Mouse (Mus musculus) forebrain, embryonic 11.5 days (tissue): ENCODE results near the gene Borcs7. TPM values are rescaled to one million over a fixed set of nuclear protein-coding genes. Genes with fewer than 3 reads are reported as not detected.

Experiments
- ATAC-seq: fragments of 200-750 bp; cut with Nextera tagmentation; replicated peaks from 2 replicates; pipeline ENCODE4 v1.8.0; 2017; ENCODE audit warnings: moderate TSS enrichment; ENCODE audit not compliant: low FRiP score
- DNase-seq: peaks from one replicate; pipeline ENCODE4 v3.0.0-alpha.2; 2017; ENCODE audit warnings: low spot score
- H3K27ac ChIP-seq: fragments of 300-500 bp; sonication (generic); 2 replicates; pipeline ENCODE4 v1.5.1; 2014; ENCODE audit warnings: low read depth, low read length
- H3K27me3 ChIP-seq: fragments of 300-500 bp; sonication (generic); 2 replicates; pipeline ENCODE4 v1.6.1; 2014; ENCODE audit warnings: mild to moderate bottlenecking, low read length, mixed read lengths; ENCODE audit not compliant: control insufficient read depth, insufficient read depth
- H3K36me3 ChIP-seq: fragments of 300-500 bp; sonication (generic); 2 replicates; pipeline ENCODE4 v1.6.1; 2014; ENCODE audit warnings: mild to moderate bottlenecking, low read length, moderate library complexity, mixed read lengths; ENCODE audit not compliant: control insufficient read depth, insufficient read depth
- H3K4me1 ChIP-seq: fragments of 300-500 bp; sonication (generic); replicated peaks from 2 replicates; pipeline ENCODE4 v1.6.1; 2014; ENCODE audit warnings: low read length, mixed read lengths; ENCODE audit not compliant: control insufficient read depth, insufficient read depth
- H3K4me2 ChIP-seq: fragments of 300-500 bp; sonication (generic); 2 replicates; pipeline ENCODE4 v1.6.1; 2014; ENCODE audit warnings: low read depth, mild to moderate bottlenecking, low read length, moderate library complexity, mixed read lengths; ENCODE audit not compliant: severe bottlenecking
- H3K4me3 ChIP-seq: fragments of 300-500 bp; sonication (generic); 2 replicates; pipeline ENCODE4 v1.5.1; 2014; ENCODE audit warnings: low read depth, low read length
- H3K9ac ChIP-seq: fragments of 300-500 bp; sonication (generic); 2 replicates; pipeline ENCODE4 v1.6.1; 2014; ENCODE audit warnings: low read length
- H3K9me3 ChIP-seq: fragments of 300-500 bp; sonication (generic); 2 replicates; pipeline ENCODE4 v1.6.1; 2016; ENCODE audit warnings: low read length, mixed read lengths; ENCODE audit not compliant: control insufficient read depth
- WGBS: fragments of 180-500 bp; shearing (Covaris S2); extraction: QIAGEN DNeasy Blood & Tissue Kit; methylation state at CpG from one replicate; pipeline ENCODE4 v1.1.7; 2014; 5-methylcytosine and 5-hydroxymethylcytosine counted together
- polyA plus RNA-seq: library from polyadenylated mRNA; unstranded; fragments of >200 nt; fragmentation: Nextera tagmentation; extraction: Ambion mirVana; gene quantifications from 2 replicates; pipeline ENCODE4 v1.2.1, GENCODE M21; 2014

Borcs7 gene
- polyA plus RNA-seq, 1 experiment from 2014 or later, result 11.3 TPM

GRCm38 (mm10) chr19:46696482-46696881, 6.8 kb downstream of the Borcs7 start:
- no peak for ATAC-seq
- no peaks in the 10 kb centered on the region for H3K9me3 ChIP-seq
- no peak for DNase-seq
- WGBS, result 96% methylated on average over 8 of the region's 8 CpGs
- H3K4me3 ChIP-seq, result no peak overlapping the region
- H3K27ac ChIP-seq, result no peak overlapping the region
- no peaks in the 10 kb centered on the region for H3K36me3 ChIP-seq
- H3K4me2 ChIP-seq, result no peak overlapping the region
- H3K4me1 ChIP-seq, result no peaks in the 10 kb centered on the region
- no peak overlapping the region for H3K9ac ChIP-seq
- no peaks in the 10 kb centered on the region for H3K27me3 ChIP-seq

GRCm38 (mm10) chr19:46696943-46697342, 7.2 kb downstream of the Borcs7 start:
- H3K9me3 ChIP-seq, result no peaks in the 10 kb centered on the region
- no peak overlapping the region for H3K4me3 ChIP-seq
- H3K36me3 ChIP-seq, result no peaks in the 10 kb centered on the region
- no peak for ATAC-seq
- H3K4me2 ChIP-seq, result no peak overlapping the region
- H3K27me3 ChIP-seq, result no peaks in the 10 kb centered on the region
- DNase-seq, result no peak
- H3K4me1 ChIP-seq, result no peaks in the 10 kb centered on the region
- H3K9ac ChIP-seq, result no peak overlapping the region
- H3K27ac ChIP-seq, result no peak overlapping the region
- 91% methylated on average over 7 of the region's 7 CpGs for WGBS

GRCm38 (mm10) chr19:46697840-46698517, 8.3 kb downstream of the Borcs7 start:
- Histone ChIP-seq H3K36me3 (no peaks in the 10 kb centered on the region), H3K9me3 (no peaks in the 10 kb centered on the region), H3K27ac (no peak overlapping the region), H3K27me3 (no peaks in the 10 kb centered on the region), H3K4me2 (no peak overlapping the region), H3K9ac (no peak overlapping the region), H3K4me3 (no peak overlapping the region), H3K4me1 (no peaks in the 10 kb centered on the region)
- DNase-seq, result no peak
- 49% methylated on average over 19 of the region's 19 CpGs for WGBS
- ATAC-seq, result no peak

GRCm38 (mm10) chr19:46699011-46699481, 9.3 kb downstream of the Borcs7 start:
- ATAC-seq (no peak), DNase-seq (no peak)
- Histone ChIP-seq H3K4me2 (no peak overlapping the region), H3K36me3 (no peaks in the 10 kb centered on the region), H3K27me3 (no peaks in the 10 kb centered on the region), H3K9ac (no peak overlapping the region), H3K4me1 (no peaks in the 10 kb centered on the region), H3K9me3 (no peaks in the 10 kb centered on the region), H3K4me3 (no peak overlapping the region), H3K27ac (no peak overlapping the region)
- 80% methylated on average over 10 of the region's 10 CpGs for WGBS

- Histone ChIP-seq H3K4me3 (no peak overlapping the region), H3K27ac (no peak overlapping the region), H3K4me2 (no peak overlapping the region), H3K9ac (no peak overlapping the region), H3K9me3 (no peaks in the 10 kb centered on the region), H3K36me3 (no peaks in the 10 kb centered on the region), H3K27me3 (no peaks in the 10 kb centered on the region), H3K4me1 (no peaks in the 10 kb centered on the region)
- DNase-seq, result no peak
- 90% methylated on average over 9 of the region's 9 CpGs for WGBS
- ATAC-seq, result no peak
Observed at GRCm38 (mm10) chr19:46701156-46701555, 11.4 kb downstream of the Borcs7 start.

DNA sequence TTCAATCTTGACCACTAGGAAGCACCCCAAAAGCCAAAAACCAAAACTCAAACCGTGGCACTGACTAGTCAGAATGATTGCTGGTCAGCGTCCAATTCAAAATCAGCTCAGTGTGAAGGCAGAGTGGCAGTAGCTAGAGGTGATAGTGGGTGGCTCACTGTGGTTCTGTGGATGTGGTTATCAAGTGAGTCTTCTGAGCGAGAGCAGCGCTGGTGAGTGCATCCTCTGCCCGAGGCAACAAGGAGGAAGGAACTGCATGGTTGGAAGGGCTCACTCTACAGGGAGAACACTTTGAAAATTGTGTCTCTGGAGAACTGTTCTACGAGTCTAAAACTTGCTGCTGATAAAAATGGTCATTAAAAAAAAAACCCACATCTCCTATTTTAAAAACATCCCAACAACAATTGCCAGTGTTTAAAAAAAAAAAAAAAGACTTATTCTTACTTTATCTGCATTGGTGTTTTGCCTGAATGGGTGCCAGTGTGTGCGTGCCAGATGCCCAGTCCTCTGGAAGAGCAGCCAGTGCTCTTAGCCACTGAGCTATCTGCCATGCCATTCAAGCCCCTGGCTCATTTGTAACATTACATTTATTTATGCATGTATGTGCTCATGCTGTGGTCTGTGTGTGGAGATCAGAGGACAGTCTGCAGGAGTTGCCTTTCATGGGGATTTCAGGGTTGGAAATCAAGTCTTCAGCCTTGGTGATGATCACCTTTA, 16.2 kb downstream of the Borcs7 start:
- Histone ChIP-seq H3K27ac (no peak overlapping the region), H3K36me3 (no peaks in the 10 kb centered on the region), H3K9me3 (no peaks in the 10 kb centered on the region), H3K27me3 (no peaks in the 10 kb centered on the region), H3K4me1 (peaks cover 3% of the 10 kb centered on the region; the same call in 1 of the 2 replicates), H3K4me3 (no peak overlapping the region), H3K4me2 (no peak overlapping the region), H3K9ac (no peak overlapping the region)
- 69% methylated on average over 7 of the region's 7 CpGs for WGBS
- no peak for DNase-seq
- ATAC-seq, result no peak

DNA sequence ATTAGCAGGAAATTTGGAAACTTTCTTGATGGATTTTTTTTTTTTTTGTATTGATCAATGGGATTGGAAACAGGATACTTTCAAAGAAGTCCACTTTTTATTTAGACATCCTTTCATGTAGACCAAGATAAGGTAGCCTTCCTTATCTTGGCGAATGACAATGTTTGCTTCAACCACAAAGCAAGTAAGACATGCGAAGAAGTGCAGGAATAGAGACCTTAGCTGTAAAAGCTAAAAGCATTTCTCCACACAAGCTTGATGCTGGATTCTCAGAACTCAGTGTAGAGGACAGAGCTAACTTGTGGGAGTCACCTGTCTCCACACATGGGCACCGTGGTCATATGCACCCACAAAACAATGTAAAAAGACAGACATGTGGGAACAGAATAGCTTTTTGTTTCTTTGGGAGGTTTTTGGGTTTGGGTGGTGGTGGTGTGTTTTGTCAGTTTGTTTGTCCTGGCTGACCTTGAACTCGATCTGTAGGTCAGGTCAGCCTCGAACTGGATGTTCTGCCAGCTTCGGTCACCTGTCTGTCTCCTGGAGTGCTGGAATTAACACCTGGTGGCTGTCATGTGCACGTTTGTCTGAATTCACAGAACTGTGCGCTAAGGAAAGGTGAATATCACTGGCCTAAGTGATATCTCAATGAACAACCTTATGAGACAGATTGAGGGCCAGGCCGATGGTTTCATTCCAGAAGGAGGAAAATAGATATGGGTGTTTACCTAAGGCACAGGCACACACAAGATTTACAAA, 17.0 kb downstream of the Borcs7 start:
- ATAC-seq (no peak), DNase-seq (no peak)
- no peaks in the 10 kb centered on the region for H3K9me3 ChIP-seq
- no peak overlapping the region for H3K4me2 ChIP-seq
- WGBS, result 83% methylated on average over 9 of the region's 9 CpGs
- no peak overlapping the region for H3K4me3 ChIP-seq
- no peaks in the 10 kb centered on the region for H3K27me3 ChIP-seq
- no peak overlapping the region for H3K27ac ChIP-seq
- H3K36me3 ChIP-seq, result no peaks in the 10 kb centered on the region
- peaks cover 3% of the 10 kb centered on the region; the same call in 1 of the 2 replicates for H3K4me1 ChIP-seq
- no peak overlapping the region for H3K9ac ChIP-seq

- 14% methylated on average over 31 of the region's 31 CpGs for whole genome bisulfite sequencing
- Histone ChIP-seq H3K9me3 (no peaks in the 10 kb centered on the region), H3K9ac (peak within 1 kb of the TSS; percentile 54), H3K4me3 (peak within 1 kb of the TSS; percentile 45), H3K36me3 (no peaks in the 10 kb centered on the region), H3K27ac (no peak within 1 kb of the TSS), H3K27me3 (no peaks in the 10 kb centered on the region), H3K4me2 (peak within 1 kb of the TSS; percentile 60), H3K4me1 (peaks cover 3% of the 10 kb centered on the region; the same call in 1 of the 2 replicates)
- ATAC-seq (0 out of 2 replicates have a peak, but pooled peaks have one; percentile 61), DNase-seq (peak; percentile 72)
Observed at GRCm38 (mm10) chr19:46707296-46708151, 17.8 kb downstream of the Borcs7 start, which contains the start of gene As3mt. TSS of gene As3mt (plus strand) at chr19:46707458.
